Mouse (Mus musculus) cortical plate, adult 2 months (tissue): ENCODE data around the gene Cpne4.

Experiments
- CTCF ChIP-seq: fragments of 200-500 bp; IDR thresholded peaks from 2 replicates; pipeline ENCODE4 v1.5.1; 2011; ENCODE audit warnings: mild to moderate bottlenecking, control low read depth, low read length; ENCODE audit not compliant: insufficient read depth; ENCODE audit errors: extremely low read depth
- POLR2A ChIP-seq: fragments of 200-500 bp; IDR thresholded peaks from 2 replicates; pipeline ENCODE4 v1.6.1; 2011; ENCODE audit warnings: mild to moderate bottlenecking, low read length, control low read depth; ENCODE audit not compliant: insufficient read depth; ENCODE audit errors: extremely low read depth

DNA sequence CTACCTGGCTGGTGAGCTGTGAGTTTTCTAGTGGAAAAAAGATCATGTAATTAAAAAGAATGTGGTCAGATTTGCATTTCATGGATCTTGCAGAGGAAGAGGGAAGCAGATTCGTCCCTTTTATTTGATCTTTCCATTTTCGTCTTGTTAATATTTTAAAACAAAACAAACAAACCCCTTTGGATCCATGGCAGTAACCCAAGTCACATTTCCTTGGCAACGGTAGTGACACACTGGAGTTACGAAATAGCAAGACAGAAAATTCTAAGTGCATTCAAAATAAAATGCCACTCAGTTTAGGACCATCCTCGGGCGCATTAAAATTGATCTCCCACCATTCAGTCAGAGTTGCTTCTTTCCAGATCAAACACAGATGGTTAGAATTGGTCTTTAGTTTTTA is 25.8 kb downstream of the Cpne4 start:
- TF ChIP-seq POLR2A (no peak), CTCF (no peak)
